Mouse (Mus musculus) gastrocnemius, postnatal 10 days (tissue): ENCODE data around the gene Gpc6. TPM values are rescaled to one million over a fixed set of nuclear protein-coding genes. Genes with fewer than 3 reads are reported as not detected.

Source experiments
- DNase-seq: peaks from one replicate; pipeline ENCODE4 v3.0.0; 2021; ENCODE audit warnings: mixed read lengths
- total RNA-seq, 2 experiments: library from RNA; stranded (reverse); gene quantifications; 2 replicates each; pipeline ENCODE4 v1.2.3; 2021

Gene Gpc6
- total RNA-seq, 2 experiments from 2014 or later: 14.4 to 17.5 TPM

DNA sequence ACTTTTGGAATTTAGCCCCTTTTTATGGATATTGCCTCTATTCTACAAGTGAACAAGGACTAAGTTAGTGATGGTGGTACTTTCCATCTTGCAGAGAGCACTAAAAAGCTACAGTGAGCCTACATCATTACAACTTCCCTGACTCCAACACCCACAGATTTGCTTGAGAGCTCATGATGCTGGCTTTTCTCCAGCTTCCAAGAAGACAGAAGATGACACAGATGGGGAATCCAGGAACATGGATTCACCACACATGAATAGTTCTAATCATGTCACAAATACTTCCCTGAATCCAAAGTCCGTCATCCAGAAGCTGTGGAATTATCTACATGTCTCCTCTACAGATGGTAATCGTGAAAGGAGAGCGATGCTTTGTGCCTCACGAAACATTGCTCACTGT, 882.7 kb downstream of the Gpc6 start:
- DNase-seq: no peak

DNA sequence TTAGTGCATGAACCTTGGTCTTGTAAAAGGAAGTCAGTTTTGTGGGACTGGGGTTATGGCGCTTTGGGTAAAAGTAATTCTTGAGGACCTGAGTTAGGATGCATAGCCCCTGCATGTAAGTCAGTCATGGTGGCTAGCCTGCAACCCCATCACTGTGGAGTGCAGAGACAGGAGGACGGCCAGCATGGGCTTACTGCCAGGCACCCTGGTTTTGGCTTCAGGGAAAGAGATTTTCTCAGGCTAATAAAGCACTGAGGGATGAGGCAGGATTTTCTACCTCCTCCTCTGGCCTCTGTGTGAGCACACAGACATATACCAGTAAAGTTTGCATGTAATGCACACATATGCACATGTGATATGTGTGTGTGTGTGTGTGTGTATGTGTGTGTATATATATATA, 883.2 kb downstream of the Gpc6 start:
- DNase-seq: no peak

DNA sequence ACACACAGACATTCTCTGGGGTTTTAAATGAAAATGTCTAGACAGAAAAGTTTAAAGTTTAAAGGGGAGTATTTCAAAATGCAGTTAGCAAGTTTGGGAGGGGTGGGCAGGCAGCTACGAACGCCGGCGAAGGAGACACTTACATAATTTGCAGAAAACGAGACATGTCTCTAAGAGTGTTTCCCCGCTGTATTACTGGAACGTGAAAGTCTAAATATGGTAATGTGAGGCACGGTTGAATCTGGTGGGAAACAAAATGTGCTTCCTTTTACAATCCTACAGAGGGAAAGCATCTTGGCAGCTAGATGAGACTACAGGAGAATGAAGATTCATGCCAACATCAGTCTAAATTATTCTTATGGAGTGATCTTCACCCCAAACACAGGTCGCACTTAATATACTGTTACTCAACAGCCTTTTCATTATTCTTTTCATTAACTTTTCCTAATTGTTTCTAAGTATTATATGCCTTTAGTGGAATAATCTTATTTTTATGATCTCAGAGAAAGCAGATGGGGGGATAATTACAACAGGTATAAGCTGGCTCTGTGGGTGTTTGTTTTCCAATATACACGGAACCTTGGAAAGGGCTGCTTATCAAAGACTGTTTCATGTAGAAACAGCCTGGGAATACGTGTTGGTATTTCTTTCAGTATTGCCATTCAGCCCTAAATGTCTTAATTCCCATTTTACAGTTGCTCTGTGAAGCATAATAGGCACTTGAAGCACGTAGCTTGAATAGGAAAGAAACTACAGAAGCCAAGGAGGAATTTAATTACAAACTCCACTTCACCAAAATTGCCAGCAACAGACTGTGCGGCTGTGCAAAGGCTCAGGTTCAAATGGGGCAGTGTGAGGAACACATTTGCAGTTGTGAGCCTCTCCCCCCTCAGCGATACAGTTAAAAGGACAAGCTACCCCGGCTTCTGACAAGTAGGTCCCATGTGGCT, 885.5 kb downstream of the Gpc6 start:
- DNase-seq: no peak

GRCm38 (mm10) chr14:117813473-117813872, 888.4 kb downstream of the Gpc6 start:
- DNase-seq: no peak

DNA sequence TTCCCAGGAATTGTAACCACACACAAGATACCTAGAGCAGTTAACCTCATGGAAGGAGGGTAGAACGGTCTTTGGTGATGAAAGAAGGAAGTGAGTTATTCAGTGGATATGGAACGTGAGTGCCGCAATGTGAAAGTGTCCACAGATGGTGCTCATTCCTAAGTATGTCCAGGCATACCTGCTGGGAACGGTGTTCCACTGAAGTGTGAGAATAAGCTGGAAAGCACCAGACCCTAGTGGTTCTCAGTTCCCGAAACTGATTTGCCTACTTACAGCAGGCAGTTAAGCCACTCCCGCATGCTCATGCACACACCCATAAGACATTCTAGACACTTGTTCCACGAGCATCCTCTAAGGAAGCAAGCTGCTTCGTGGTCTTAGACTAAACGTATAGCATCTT, 890.9 kb downstream of the Gpc6 start:
- no peak for DNase-seq

- no peak for DNase-seq
Observed at GRCm38 (mm10) chr14:117816706-117817105, 891.6 kb downstream of the Gpc6 start.

DNA sequence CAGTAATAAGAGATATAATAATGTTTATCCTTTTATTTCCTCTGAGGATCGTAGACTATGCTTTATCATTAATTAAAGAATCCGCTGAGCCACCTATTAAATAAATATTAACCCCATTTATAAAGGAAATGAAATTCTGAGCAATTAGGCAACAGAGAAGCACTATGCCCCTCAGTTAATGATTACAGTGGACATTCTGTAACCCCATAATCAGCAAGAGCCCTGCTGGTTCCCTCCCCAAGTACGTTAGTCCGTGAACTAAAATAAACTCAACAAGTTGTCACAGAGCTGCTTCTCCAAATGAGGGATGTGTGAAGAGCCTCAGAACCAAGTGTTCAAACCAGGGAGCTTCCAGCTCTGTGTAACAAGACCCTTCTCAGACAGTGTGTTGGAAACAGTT, 892.1 kb downstream of the Gpc6 start:
- DNase-seq: no peak

DNA sequence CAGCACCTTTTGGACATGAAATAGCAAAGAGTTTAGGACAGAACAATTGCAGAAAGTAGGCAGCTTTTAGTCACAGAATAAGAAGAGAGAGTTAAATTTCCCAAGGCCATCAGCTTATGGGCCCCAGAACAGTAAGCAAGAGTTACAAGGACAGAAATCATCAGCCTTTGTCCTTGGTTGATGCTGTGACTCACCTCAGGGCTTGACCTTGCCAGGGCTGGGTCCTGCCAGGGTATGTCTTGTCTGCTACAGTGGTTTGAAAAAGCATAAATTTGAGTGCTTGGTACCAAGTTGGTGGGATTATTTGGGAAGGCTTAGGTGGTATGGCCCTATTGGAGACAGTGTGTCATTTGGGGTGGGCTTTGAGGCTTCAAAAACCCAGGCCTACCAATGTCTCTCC, 899.4 kb downstream of the Gpc6 start:
- no peak for DNase-seq

- no peak for DNase-seq
Observed at GRCm38 (mm10) chr14:117826294-117827046, 901.4 kb downstream of the Gpc6 start.

GRCm38 (mm10) chr14:117831267-117831666, 906.2 kb downstream of the Gpc6 start:
- DNase-seq: no peak

DNA sequence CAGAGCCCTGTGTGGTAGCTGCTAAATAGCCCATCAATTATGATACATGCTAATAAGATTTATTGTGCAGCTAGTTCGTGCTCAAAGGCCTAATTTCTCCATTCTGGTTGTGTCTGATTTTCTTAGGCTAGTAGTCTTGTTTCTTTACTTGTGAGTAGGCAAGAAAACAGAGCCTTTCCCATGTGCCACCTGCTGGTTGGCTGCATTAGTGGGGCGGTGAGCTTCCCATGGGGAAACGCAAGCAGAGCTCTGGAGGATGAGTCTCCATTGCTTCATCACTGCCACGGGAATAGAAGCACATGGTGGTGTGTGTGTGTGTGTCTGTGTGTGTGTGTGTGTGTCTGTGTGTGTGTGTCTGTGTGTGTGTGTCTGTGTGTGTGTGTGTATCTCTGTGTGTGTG, 906.6 kb downstream of the Gpc6 start:
- DNase-seq: no peak

DNA sequence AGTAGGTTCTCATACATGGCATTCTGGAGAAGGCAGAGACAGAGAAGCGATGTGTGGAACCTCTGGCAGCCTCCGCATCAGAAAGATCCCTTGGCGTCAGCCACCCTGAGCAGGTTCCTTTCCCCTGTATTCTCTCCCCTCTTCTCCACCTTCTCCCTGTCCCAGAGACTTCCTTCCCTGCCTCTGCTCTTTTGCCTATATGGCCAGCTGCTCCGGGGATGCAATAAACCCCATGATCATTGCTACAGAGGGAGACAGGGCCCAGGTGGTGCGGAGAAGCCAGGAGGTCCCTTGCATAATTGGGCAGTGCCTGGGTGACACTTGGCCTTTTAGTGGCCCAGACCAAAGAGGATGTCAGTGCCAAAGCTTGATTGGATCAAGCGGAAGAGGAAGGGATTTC, 910.4 kb downstream of the Gpc6 start:
- no peak for DNase-seq

DNA sequence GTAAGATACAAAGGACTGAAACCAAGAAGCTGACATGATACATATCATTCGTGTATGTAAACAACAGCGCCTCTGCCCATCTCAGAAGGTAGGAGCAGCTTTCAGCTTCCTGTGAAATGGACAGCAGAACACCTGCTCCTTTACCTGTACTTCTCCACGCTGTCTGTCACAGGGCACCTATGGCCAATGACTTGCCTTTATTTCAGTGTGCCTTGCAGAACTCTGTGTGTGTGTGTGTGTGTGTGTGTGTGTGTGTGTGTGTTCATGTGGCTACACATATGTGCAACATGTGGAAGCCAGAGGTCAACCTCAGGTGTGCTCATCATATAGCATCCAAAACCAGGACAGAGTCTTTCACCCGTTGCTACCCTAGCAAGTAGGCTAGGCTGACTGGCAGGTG, 911.9 kb downstream of the Gpc6 start:
- no peak for DNase-seq

- no peak for DNase-seq
Observed at GRCm38 (mm10) chr14:117837715-117838114, 912.6 kb downstream of the Gpc6 start.

DNA sequence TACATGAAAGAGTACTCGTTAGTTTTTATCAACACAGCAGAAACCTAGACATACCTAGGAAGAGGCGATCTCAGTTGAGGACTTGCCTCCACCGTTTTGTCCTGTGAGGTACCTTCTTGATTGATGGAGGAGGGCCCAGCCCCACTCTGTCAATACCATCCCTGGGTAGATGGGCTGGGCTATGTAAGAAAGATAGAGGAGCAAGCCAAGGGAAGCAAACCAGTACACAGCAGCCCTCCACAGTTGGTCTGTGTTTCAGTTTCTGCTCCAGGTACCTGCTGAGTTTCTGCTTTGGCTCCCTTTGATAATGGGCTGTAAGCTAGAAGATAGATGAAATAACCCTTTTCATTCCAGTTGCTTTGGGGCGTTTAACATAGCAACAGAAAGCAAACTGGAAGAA, 916.1 kb downstream of the Gpc6 start:
- no peak for DNase-seq

DNA sequence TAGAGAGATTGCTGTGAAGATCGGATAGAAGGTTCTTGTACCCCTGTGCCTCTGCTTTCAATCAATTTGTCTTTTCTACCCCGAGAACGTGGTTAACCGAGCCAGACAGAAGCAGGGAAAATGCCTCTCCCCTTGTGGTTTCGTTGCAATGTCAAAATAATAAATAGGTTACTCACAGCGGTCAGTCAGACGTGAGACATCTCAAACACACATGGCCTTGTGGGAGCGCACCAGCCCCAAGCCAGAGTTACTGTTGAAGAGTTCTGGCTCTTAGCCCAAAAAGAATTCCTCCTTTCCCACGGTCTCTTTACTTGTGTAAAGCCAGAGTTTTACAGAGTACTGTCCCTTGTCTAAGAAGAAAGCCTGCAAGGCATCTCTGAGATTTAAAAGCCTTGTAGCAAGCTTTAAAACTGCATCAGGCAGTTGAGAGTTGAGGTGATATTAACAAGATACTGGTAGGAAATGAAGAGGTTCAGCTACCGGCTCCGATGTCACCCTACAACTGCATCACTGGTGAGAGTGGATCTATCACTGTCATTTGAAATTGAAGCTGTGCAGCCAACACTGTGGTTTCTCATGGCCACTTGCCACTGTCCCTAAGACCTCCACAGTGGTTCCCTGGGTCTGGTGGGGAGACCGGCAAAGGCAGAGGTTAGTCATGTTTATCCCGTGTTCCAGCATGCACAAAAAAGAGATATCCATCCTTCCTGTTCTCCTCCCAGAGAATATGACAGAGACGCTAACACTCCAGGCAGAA, 916.9 kb downstream of the Gpc6 start:
- no peak for DNase-seq

GRCm38 (mm10) chr14:117849591-117850505, 924.7 kb downstream of the Gpc6 start:
- DNase-seq: no peak

DNA sequence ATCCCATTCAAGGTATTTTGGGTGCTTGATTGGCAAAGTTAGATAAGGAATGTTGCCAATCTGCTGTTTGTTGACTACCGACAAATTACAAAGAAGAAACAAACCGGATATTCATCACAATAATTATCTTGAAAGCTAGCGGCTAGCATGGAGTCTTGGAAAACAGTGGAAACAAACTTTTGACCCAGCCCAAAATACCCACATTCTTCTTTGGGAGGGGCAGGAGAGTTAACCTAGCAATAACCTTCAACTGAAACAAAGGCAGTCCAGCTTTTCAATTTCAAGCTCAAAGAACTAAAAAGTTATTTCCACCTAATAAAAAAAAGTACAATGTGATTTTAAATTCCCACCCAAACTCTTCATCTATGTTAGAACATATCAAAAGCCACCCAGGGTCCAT, 927.2 kb downstream of the Gpc6 start:
- no peak for DNase-seq

GRCm38 (mm10) chr14:117852842-117853241, 927.7 kb downstream of the Gpc6 start:
- DNase-seq: no peak

GRCm38 (mm10) chr14:117854498-117854897, 929.4 kb downstream of the Gpc6 start:
- DNase-seq: no peak

DNA sequence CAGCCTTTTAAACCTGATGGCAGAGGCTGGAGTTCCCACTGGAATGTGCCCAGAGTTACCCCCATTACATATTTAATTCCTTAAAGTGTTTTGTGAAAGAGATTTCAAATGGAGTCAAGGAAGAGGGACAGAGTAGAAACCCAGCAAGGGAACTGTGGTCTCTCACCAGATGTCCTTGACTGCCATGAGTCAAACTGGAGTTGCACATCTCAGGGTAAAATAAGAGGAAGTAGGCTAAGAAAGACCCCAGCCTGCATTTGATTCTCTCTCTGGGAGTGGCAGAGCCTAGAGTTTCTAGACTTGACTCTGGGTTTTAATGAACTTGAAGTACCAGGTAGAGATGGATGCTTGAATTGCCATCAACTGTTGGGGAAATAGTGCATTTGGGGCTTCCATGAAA, 946.2 kb downstream of the Gpc6 start:
- no peak for DNase-seq

DNA sequence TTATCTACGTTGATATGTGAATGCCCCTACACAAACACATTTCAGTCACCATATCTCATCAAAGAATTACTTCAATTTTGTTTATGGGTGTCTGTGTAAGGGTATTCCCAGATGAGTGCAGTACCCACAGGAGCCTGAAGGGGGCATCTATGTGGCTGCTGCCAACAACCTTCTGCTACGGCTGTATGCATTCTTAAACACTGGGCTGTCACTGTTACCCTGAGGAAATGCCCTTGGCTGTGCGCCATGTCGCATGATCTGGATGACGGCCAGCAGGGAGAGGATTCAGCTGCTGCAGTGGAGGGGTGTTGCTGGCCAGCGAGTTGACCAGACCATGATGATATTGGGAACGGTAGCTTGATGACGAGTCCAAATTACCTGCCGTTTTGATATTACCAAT, 954.2 kb downstream of the Gpc6 start:
- no peak for DNase-seq
